12 mouse cellular contexts compared by ENCODE assay signal in the genomic region with DNA sequence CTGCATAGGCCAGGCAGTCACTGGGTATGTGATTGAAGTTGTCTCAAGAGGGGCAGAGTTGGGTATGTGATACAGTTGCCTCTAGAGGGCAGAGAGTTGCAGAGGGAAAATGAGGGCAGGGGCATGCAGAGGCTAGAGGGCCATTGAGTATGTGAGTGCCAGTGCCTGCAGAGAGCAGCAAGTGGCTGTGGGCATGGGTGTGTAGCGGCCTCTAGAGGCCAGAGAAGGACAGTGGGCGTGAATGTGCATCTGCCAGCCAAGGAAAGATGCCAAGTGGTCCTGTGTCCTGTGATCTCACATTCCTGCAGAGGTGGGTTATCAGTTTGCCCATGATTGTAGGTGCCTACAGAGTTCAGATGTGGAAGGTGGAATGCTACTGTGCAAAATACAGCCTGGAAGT. TPM values are rescaled to one million over a fixed set of nuclear protein-coding genes. Genes with fewer than 3 reads are reported as not detected.
A peak's percentile ranks its signal among the peaks of the same experiment; 100 is the strongest.
DNase-seq lines count a peak whose midpoint lies in the region; ATAC-seq and TF ChIP-seq lines count a peak whose summit lies in the region.
"Had no signal": no experiment of that assay in that cellular context is flagged by ENCODE, and none has a peak within 500 bp of the region (broad histone marks: within the 10 kb centered on the region; RNA-seq: fewer than 3 reads in every experiment).

No protein-coding gene starts in this region.

- H3K27ac ChIP-seq in layer of hippocampus, adult 2 months, result no peak overlapping the region
- H3K27ac ChIP-seq: embryonic facial prominence, embryonic 13.5 days had no signal

- TF ChIP-seq CTCF in layer of hippocampus, adult 2 months (conservative IDR thresholded peaks at IDR 0.05), result peak; percentile 60

- peak; percentile 5 to 29 for DNase-seq in cerebellum, postnatal 14 days
- DNase-seq in cerebellum, postnatal 36 days, result no peak
- no peak for DNase-seq in layer of hippocampus, adult 2 months (ENCODE audit: low spot score in 2 of 2)
- no peak for DNase-seq in layer of hippocampus, postnatal 25 days (ENCODE audit: extremely low spot score in 1 of 2, low spot score in 1 of 2)
- DNase-seq in A20 (ENCODE audit: low read depth, low spot score), result peak; percentile 2
- no peak for DNase-seq in urinary bladder, adult 2 months (ENCODE audit: low spot score)
- DNase-seq in cerebellum, adult 8-10 months, result no peak
- DNase-seq: lung, postnatal 14 days had no signal

- ATAC-seq in inflammation-experienced regulatory T-cells, adult 6 months, result peak; percentile 46

- no peak overlapping the region for H3K4me3 ChIP-seq in layer of hippocampus, adult 2 months
- H3K4me3 ChIP-seq: embryonic facial prominence, embryonic 13.5 days had no signal

RNA-seq across cellular contexts. Expression of a gene that starts 38.0 kb away (rescaled TPM):
- not detected for total RNA-seq in layer of hippocampus, adult 2 months (2021)
- not detected for total RNA-seq in layer of hippocampus, postnatal 25 days (2021)
- not detected for polyA plus RNA-seq in inflammation-experienced regulatory T-cells, adult 6 months (2017; shearing (Covaris generic))
- polyA plus RNA-seq in urinary bladder, adult 2 months (2012; rRNA removed), result not detected in 2 replicates
- total RNA-seq: layer of hippocampus, adult 8-10 months had no signal
- polyA plus RNA-seq: embryonic facial prominence, embryonic 13.5 days; gonadal fat pad, adult 2 months had no signal

RNA-seq across cellular contexts. Expression of a gene that starts 59.2 kb away (rescaled TPM):
- not detected for total RNA-seq in layer of hippocampus, adult 2 months (2021)
- not detected for total RNA-seq in layer of hippocampus, postnatal 25 days (2021)
- polyA plus RNA-seq in inflammation-experienced regulatory T-cells, adult 6 months (2017; shearing (Covaris generic)), result not detected
- not detected in 2 replicates for polyA plus RNA-seq in urinary bladder, adult 2 months (2012; rRNA removed)
- total RNA-seq: layer of hippocampus, adult 8-10 months had no signal
- polyA plus RNA-seq: embryonic facial prominence, embryonic 13.5 days; gonadal fat pad, adult 2 months had no signal

Comparison
In these comparisons a context has a peak if more than half of its experiments do, and no peak if none do; other contexts are left out.
1. DNase-seq: peak in cerebellum, postnatal 14 days (2 of 2) and A20 (single experiment); none in cerebellum, postnatal 36 days (0 of 2), layer of hippocampus, adult 2 months (0 of 2), layer of hippocampus, postnatal 25 days (0 of 2), urinary bladder, adult 2 months (single experiment) and cerebellum, adult 8-10 months (single experiment).